Mouse (Mus musculus) cerebellum, adult (tissue): ENCODE measurements around the gene Top2a.

Experiments
- ATAC-seq: cut with Nextera tagmentation; 2 replicates; pipeline ENCODE4 v1.9.2; 2017; ENCODE audit warnings: mild to moderate bottlenecking, moderate library complexity, mixed read lengths; ENCODE audit not compliant: insufficient number of reproducible peaks, low FRiP score, low TSS enrichment

Gene Top2a

DNA sequence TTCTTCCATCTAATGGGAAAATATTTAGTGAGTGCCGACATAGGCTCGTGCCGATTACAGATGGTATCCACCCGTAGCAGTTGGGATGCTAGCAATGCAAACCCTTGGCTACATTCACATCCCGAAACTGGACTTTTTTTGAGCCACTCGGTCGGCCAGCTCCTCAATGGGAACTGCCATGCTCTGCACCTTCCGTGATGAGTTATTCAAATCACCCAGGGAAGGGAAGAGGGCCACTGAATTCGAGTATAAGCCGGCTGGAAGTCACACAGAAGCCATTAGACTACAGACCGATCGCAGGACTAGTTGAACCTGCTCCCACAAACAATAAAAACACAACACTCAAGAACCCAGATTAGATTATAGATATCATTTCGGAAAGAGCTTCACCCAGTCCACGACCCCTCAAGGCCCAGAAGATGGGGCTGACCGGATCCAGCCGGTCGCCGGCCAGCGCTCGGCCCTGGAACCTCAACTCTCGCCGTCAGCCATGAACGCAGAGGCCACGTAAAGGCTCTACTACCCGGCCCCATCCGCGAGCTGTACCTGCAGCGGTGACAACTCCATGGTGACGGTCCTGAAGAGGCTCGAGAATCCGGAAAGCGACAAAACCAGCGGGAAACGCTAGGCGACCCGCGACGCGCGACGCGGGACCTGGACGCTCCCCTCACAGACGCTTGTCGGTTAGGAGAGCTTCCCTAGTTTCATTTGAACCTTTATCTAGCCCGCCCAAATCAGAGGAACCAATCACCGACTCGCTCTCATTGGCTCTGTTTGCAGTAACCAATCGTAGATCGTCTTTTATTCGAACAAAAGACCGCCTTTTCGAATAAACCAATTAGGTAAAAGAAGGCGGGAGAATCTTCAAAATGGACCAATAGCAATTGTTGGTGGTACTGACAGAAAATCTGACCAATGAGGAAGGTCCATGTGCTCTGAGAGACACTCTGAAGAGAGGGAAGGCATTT lies at the start of gene Top2a:
TSS of gene Top2a (minus strand) at position 690 of the 968 bp plus-strand sequence.
- ATAC-seq: peak; percentile 100

DNA sequence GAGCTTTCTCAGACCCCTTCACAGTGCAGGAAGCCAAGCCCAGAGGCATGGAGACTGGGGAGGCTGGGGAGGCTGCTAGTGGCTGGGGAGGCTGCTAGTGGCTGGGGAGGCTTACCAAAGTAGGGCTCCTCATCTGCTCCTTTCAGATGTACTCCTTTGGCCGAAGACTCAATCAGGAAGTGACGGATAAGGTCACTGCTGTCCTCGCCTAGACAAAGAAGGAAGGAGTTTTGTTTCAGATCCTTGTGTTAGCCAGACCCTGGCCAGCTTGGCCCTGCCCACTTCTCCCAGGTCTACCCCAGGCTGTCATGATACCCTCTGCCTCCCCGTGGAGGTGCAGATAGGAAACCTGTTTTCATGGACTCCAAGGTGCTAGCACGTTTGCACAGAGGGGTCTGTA lies 49.8 kb upstream of the Top2a start:
- ATAC-seq: no peak

DNA sequence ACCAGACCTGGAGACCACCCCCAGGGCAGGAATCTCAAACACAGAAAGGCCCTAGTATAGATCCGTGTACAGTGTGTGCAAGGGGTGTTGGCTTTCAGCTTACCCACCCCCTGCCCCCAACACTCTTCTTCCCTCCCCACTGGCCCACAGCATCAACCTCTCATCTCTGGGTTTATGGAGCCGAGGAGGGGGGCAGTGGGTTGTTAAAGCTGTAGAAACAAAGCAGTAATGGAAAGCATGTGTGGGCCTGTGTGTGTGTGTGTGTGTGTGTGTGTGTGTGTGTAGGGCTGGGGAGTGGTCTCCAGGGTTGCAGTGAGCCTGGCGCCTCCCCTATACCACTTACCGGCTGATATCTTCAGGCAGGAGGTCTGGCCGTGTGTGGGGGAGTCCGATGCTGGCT lies 47.9 kb upstream of the Top2a start:
- ATAC-seq: no peak

DNA sequence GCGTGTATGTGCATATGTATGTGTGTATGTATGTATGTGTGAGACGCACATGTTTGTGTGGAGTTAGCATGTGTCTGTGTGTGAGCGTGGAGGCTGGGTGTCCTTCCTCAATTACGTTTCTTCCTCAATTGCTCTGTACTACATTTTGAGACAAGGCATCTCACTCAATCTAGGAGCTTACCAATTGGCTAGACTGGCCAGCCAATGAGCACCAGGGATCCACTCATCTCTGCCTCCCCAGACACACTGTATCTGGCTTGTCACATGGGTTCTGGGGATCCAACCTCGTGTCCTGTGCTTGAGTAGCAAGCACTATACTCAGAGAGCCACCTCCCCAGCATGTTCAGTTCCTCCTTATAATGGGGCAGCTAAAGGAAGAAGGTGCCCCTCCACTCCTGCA lies 44.5 kb upstream of the Top2a start:
- ATAC-seq: no peak

DNA sequence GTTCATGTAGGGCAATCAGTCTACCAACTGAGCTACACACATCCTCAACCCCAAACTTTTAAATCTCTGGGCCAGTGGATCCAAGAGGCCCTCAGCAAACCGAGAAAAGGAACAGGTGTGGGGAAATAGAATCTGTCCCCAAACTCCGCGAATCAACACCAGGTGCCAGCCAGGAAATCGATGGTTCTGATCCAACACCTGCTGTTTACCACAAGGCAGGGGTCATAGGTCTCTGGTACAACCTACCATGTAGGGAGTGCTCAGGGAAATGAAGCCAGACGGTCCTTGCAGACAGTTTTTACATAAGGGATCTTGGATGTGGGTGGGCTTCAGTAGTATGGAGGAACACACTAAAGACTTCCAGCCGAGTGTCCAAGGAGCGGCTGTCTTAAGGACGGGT lies 43.6 kb upstream of the Top2a start:
- no peak for ATAC-seq

DNA sequence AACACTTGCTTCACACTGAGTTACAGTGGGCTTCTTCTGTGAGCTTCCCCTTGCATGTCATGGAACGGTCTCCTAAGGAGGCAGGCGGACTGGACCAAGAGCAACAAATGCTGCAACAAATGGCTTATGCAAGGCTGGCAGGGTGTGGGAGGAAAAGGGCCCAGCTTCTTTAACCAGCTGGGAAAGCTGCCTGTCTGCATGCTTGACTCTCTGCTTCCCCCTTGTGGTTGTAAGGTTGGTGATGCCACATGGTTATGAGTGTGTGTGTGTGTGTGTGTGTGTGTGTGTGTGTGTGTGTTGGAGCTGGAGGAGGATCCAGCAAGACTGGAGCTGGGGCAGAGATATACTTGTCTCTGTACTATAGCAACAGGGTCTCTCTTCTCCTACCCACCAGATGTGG lies 42.0 kb upstream of the Top2a start:
- ATAC-seq: no peak

DNA sequence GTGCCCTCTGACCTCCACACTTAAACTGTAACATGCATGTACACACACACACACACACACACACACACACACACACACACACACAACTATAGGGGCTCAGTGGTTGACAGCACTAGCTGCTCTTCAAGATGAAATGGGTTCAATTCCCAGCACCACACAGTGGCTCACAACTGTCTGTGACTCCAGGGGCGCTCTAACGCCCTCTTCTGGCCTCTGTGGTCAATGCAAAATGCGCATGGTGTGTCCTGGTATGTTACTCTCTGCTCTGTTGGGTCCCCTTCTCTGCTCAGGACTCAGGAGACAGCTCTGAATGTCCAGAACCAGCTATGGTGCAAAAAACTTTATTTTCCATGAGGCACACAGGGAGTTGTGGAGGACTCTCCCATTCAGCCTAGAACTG lies 41.4 kb upstream of the Top2a start:
- no peak for ATAC-seq

DNA sequence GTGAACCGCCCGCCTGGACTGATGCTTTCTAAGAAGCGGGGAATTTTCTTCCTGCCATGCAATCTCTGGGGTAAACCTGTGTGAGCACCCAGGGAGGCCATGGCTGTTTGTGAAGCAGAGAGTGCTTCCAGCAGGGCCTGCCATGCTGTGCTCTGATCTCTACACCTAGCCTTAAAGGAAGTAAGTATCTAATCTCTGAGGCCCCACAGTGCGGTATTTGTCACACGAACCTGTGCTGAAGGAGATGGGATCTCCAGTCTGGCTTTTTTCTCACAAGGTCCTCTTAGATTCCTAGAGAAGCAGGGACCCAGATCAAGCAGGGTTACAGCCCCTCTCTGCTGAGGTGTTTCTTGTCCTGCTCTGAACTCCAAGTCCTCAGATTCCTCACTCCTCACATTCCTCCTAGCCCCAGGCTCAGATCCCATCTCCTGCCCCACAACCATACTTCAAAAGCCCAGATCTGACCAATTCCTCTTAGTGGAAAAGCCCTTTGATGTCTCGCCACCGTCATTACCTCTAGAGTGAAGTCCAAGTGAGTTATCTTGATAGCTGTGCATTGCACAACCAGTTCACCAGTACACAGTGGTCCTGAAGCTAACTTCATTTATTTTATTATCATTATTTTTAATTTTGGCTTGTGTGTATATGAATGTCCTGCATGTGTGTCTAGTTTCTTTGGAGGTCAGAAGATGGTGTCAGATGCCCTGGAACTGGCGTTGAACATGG lies 39.6 kb upstream of the Top2a start:
- no peak for ATAC-seq

DNA sequence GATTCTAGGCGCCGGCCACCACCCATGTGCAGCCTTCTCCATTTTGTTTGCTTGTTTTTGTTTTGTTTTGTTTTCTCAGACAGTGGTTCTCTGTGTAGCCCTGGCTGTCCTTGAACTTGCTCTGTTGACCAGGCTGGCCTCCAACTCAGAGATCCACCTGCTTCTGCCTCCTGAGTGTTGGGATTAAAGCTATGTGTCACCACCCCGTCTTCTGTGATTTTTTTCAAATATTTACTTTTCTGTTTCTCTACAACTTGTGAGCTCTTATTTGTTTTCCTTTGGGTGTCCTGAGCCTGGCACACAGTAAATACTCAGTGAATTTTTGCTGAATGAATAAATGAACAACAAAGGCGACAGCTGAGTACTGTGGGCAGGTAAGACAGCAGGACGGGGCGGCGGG lies 38.7 kb upstream of the Top2a start:
- ATAC-seq: no peak

DNA sequence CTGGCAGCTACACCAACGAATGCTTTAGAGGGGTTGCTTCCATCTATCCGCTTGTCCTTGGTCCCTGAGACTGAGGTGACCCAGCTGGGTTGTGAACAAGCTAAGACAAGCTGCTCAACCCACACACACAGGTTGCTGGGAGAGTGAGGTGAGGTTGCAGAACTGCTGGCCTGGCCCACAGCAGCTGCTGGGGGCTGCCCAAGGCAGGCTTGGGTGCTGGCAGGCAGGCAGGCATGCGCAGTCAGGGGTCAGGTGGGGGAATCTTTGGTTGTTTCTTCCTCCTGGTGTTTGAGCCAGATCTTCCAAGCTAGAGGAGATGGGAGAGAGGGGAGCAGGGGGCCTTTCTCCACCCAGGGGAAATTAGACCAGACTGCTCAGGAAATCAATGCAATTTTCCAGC lies 36.4 kb upstream of the Top2a start:
- no peak for ATAC-seq

DNA sequence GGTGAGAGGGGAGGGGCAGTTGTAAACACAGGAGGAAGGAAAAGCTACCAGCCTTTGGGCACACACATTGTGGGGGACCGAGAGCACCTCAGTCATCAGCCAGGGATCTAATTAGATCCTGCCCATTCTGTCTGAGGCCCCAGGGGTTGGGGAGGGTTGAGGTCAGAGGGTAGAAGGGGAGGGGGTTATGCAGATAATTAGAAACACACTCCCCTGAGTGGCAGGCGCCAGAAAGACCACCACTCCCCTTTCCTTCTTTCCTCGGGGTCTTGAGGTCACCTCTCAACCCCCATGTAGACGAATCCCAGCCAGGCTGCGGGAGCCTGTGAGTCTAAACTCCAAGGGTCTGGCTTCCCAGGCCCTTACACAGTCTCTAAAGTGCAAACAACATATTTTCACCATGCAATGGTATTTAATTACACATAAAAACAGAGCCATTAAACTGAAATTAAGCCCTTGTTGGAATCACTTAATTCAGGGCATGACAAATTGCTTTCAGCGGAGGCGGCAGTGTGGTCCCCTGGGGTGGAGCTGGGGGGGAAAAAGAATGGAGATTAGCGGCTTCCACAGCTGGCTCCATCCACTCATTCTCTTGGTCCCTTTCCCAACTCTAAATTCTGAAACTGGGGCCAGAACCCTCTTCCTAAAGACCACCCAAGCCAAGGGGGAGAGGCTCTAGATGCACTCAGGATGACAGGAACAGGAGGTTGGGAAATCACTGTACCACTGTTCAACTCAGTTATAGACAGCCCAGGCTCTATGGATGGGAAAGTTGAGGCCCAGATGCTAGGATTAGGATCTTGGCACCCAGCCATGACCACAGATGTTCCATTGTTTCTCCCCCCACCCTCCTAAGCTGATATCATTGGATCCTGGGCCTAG lies 31.8 kb upstream of the Top2a start:
- no peak for ATAC-seq

DNA sequence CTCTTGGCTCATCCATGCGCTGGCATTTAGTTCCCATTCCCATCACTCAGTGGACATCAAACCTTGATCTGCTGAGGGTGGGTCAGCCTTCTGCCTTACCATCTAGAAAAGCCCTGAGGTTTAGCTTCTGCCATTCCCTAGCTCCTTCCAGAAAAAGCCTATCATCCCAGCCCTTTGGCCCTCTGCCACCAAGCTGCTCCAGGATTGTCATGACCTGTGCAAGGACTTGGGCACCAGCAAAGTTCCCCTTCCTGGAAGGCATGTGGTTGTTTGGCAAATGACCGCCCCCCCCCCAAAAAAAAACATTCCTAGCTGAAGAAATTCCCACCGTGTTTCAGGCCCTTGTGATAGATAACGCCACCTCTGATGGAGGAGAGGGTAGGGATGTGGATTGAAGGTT lies 31.2 kb upstream of the Top2a start:
- ATAC-seq: no peak

DNA sequence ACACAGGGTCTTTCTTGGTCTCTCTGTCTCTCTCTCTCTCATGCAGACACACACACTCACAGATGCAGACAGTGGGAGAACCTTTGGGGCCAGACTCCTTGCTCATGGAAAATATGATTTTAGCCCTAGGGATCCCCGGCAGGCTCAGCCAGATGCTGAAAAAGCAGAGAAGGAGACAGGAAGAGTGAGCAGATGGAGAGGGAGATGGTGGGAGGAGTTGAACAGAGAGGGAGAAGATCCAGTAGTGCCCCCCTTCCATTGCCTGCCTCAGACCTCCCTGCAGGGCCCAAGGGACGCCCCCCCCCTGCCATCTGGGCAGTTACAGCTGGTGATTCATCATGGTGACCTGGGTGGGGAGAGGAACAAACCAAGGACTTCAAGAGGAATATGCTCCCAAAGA lies 23.7 kb upstream of the Top2a start:
- no peak for ATAC-seq

DNA sequence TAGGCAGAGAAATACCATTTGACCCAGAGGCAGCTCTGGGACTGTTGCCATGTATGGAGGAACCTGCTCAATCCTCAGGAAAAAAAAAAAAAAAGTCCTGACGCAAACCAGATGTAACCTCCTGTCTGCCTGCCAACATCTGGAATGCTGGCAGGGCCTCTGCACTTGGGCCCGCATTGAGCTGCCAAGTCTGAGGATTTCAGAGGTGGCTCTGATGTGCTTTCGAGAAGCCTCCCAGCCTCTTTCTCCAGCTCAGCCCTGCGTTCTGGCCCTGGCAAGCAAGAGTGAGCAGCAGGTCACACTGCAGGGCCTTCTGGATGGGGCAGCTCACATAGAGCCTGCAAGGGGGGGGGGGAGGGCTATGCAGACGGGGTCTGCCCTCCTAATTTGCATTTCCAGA lies 23.1 kb upstream of the Top2a start:
- ATAC-seq: no peak

DNA sequence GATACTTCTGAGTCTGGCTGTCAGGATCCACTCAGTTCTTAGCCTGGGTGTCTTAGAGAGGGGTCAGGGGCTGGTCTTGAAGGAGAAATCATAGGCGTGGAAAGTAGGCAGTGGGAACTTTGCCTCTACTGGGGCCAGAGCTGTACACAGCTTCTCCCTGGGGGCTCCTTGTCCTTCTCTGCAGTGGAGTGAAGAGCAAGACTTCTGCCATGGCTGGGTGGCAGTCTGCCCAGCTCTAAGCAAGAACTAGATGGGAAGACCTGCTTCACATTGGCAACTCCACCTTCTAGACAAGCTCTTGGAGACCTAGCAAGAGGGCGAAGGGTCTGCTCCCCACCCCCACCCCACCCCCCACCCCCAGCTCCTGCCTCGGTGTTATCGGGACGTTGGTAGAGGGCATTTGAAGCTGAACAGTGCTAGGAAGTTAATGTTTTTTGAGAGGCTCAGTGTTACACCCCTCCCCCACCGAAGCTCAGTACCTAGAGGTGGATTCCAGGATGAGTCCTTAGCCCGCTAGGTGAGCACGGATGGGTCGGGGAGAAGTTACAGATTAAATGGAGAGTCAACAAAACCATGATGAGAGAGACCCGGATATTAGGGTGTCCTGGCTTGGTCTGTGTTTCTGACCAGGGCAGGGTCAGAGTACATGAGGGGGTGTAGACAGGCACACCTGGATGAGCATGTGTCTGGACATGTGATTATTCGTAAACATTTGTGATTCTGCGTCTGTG lies 21.3 kb upstream of the Top2a start:
- ATAC-seq: no peak

DNA sequence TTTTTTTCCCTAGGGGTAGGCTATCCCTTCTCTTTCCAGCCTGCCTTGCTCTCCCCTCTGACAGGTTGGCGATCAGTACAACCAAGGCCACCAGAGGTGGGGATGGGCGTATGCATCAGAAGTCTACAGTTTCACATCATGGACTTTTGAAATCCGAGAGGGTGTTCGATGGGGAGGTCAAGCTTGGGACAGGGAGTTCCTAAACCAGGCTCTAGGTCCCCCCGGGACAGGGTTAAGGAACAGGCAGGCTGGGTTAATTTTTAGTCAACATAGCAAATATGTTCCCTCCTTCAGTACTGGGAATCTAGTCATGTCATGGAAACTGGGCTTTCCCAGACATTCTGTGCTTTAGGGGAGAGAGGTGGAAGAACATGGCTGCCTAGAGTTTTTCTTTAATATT lies 20.3 kb upstream of the Top2a start:
- ATAC-seq: no peak

DNA sequence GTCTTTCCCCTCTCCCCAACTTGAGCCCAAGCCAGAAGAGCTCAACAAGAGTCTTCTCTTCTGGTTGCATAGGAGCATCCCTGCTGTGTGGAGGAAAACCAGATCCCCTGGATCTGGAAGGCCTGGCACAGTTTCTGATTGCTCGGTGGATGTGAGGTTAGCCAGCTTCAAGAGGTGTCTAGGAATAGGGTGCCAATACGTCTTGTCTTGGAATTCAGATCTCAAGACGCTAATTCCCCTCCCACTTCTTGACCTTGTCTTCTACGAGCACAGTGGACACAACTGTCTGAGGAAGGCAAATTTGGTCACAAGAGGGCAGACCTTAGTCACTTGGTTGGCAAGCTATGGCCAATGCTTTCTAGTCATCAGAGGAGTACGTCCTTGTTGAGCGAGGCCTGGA lies 19.6 kb upstream of the Top2a start:
- no peak for ATAC-seq

DNA sequence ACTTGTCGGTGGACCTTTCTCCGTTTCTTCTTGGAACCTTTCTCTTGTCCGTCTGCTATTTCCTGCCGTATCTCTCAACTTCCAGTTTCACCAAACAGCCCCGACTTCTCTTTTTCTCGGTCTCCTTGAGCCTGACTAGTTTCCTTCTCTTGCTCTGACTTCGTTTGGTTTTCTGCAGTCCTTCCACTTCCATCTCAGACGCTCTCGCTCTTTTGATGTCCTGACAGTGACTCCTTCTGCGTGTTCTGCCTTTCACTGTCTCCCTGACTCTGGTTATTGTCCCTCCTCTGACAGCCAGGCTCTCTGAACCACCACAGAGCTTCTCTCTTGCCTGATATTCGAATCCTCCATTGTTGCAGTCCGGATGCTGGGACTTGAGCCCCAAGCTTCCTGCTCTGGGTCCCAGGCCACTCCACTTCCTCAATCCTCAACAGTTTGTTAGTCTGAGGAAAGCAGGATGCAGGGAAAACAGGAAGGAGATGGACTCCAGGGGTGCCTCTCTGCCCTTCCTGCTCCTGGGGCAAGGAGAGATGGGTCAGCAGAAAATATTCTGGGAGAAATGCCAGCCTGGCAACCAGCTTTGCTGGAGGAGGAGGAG lies 18.9 kb upstream of the Top2a start:
- ATAC-seq: no peak

DNA sequence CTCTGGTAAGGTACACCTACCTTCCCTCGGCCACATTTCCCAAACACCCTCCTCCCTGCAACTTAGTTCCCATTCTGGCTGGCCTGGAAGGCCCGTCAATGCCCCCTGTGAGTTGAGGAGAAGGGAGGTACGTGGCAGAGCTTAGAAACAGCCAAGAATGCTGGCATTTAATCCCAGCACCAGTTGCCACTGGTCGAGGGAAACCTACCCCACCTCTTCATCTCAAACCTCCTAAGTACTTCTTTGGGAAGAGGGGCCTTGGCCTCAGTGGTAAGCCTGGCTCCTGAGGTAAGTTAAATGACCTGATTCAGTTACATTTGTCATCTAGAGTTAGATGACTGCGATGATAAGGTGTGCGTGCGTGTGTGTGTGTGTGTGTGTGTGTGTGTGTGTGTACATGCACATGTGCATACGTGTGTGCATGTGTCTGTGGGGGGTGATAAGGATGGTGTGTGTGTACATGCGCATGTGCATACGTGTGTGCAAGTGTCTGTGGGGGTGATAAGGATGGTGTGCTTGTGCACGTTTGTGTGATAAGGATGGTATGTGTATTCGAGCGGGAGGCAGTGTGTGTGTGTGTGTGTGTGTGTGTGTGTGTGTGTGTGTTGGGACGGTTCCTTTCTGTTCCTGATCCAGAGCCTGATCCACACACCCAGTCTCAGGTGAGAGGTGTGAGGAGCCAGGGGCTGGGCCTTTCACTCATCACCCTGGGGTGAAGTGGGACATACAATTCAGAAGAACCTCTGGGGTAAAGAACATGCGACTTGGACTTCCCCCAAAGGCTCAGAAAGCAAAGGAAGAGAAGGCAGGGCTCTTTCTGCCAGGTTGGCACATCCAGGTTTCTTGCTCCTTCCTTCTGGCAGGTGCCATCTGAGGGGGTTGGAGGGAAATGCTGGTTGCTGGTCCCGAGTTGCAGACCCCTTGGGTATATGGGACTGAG lies 18.1 kb upstream of the Top2a start:
- no peak for ATAC-seq
